Mouse (Mus musculus) kidney, adult 18-20 months (tissue): Measurements from ENCODE around the gene Nmnat2.
A peak's percentile ranks its signal among the peaks of the same experiment; 100 is the strongest.

Experiments used
- DNase-seq: peaks from one replicate; pipeline ENCODE4 v3.0.0; 2021

Nmnat2 gene

GRCm38 (mm10) chr1:153095826-153096727, 141.3 kb downstream of the Nmnat2 start:
- DNase-seq, result no peak

GRCm38 (mm10) chr1:153097017-153097675, 142.4 kb downstream of the Nmnat2 start:
- DNase-seq, result no peak

- no peak for DNase-seq
These were observed 143.8 kb downstream of the Nmnat2 start for GRCm38 (mm10) chr1:153098586-153098985.

GRCm38 (mm10) chr1:153100912-153101311, 146.1 kb downstream of the Nmnat2 start:
- DNase-seq, result no peak

- DNase-seq, result peak; percentile 50
These were observed 146.6 kb downstream of the Nmnat2 start for GRCm38 (mm10) chr1:153101327-153101880.

- no peak for DNase-seq
These were observed 147.7 kb downstream of the Nmnat2 start for GRCm38 (mm10) chr1:153102296-153103185.

GRCm38 (mm10) chr1:153103186-153103554, 148.4 kb downstream of the Nmnat2 start:
- DNase-seq, result no peak

- no peak for DNase-seq
These were observed 150.0 kb downstream of the Nmnat2 start for GRCm38 (mm10) chr1:153104804-153105203.

- DNase-seq, result no peak
These were observed 153.1 kb downstream of the Nmnat2 start for GRCm38 (mm10) chr1:153107866-153108265.

- DNase-seq, result no peak
These were observed 154.6 kb downstream of the Nmnat2 start for GRCm38 (mm10) chr1:153109346-153109745.

- DNase-seq, result no peak
These were observed 155.0 kb downstream of the Nmnat2 start for GRCm38 (mm10) chr1:153109836-153110235.

- no peak for DNase-seq
These were observed 156.8 kb downstream of the Nmnat2 start for GRCm38 (mm10) chr1:153111596-153111995.

- DNase-seq, result no peak
These were observed 160.5 kb downstream of the Nmnat2 start for GRCm38 (mm10) chr1:153115315-153115714.

GRCm38 (mm10) chr1:153120544-153120943, 165.8 kb downstream of the Nmnat2 start:
- DNase-seq, result no peak

- DNase-seq, result no peak
These were observed 166.5 kb downstream of the Nmnat2 start for GRCm38 (mm10) chr1:153121320-153121719.

- DNase-seq, result no peak
These were observed 168.0 kb downstream of the Nmnat2 start for GRCm38 (mm10) chr1:153122764-153123163.

- no peak for DNase-seq
These were observed 169.7 kb downstream of the Nmnat2 start for GRCm38 (mm10) chr1:153124502-153124901.

- DNase-seq, result no peak
These were observed 170.8 kb downstream of the Nmnat2 start for GRCm38 (mm10) chr1:153125287-153126275.

GRCm38 (mm10) chr1:153126491-153127381, 171.9 kb downstream of the Nmnat2 start:
- no peak for DNase-seq

- no peak for DNase-seq
These were observed 172.8 kb downstream of the Nmnat2 start for GRCm38 (mm10) chr1:153127622-153128021.
